ENCODE assay signal across 17 mouse cellular contexts in the genomic region with DNA sequence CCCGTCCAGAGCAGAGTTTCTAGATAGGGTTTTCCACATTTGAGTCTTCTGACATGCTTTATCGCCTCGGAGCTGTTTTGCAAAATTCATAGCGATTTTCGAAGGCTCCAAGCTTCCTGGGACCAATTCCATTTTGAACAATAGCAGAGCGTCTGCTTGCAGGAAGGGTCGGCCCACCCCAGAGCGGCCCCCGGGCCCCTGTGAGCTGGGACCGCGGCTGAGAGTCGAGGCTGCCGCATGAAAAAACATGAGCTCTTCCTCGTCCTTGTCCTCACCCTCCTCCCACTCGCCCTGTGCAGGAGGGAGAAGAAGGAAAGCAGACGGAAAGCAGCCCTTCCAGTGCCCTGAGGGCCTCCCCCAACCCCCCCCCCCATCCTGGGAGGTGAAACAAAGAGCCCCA. TPM values are rescaled to one million over a fixed set of nuclear protein-coding genes. Genes with fewer than 3 reads are reported as not detected.
A peak's percentile ranks its signal among the peaks of the same experiment; 100 is the strongest.
DNase-seq lines count a peak whose midpoint lies in the region; ATAC-seq and TF ChIP-seq lines count a peak whose summit lies in the region.
"Had no signal": no experiment of that assay in that cellular context is flagged by ENCODE, and none has a peak within 500 bp of the region (broad histone marks: within the 10 kb centered on the region; RNA-seq: fewer than 3 reads in every experiment).

No protein-coding gene starts in this region.

- peaks cover 31% of the 10 kb centered on the region for H3K27me3 ChIP-seq in heart, embryonic 13.5 days (replicated peaks)
- H3K27me3 ChIP-seq in stomach, embryonic 14.5 days (ENCODE audit: control insufficient read depth, insufficient read depth, low read length): 0 out of 2 replicates have a peak, but pooled peaks cover 4% of the 10 kb centered on the region
- no peaks in the 10 kb centered on the region for H3K27me3 ChIP-seq in stomach, postnatal 0 days (ENCODE audit: control insufficient read depth, insufficient read depth, low read length)
- H3K27me3 ChIP-seq in midbrain, embryonic 11.5 days (ENCODE audit: control insufficient read depth, insufficient read depth, low read length): peaks cover 2% of the 10 kb centered on the region; the same call in 1 of the 2 replicates

- 0 out of 2 replicates have a peak overlapping the region, but pooled peaks have one; percentile 3 for H3K4me3 ChIP-seq in heart, embryonic 13.5 days
- H3K4me3 ChIP-seq in stomach, embryonic 14.5 days (ENCODE audit: low read depth, low read length): no peak overlapping the region
- no peak overlapping the region for H3K4me3 ChIP-seq in stomach, postnatal 0 days (ENCODE audit: low read depth, low read length)
- H3K4me3 ChIP-seq in midbrain, embryonic 11.5 days (ENCODE audit: low read depth, low read length): no peak overlapping the region
- H3K4me3 ChIP-seq: left cerebral cortex, adult 2 months had no signal

- intact Hi-C loops in heart, postnatal 36 days (cut with DNase I): no loop called here
- intact Hi-C loops in left cerebral cortex, postnatal 4 days (cut with DNase I): no loop called here

- H3K9ac ChIP-seq in heart, embryonic 13.5 days: no peak overlapping the region
- no peak overlapping the region for H3K9ac ChIP-seq in stomach, embryonic 14.5 days (replicated peaks; ENCODE audit: low read depth, low read length)
- no peak overlapping the region for H3K9ac ChIP-seq in stomach, postnatal 0 days (ENCODE audit: low read length)
- peak overlapping the region; percentile 55 for H3K9ac ChIP-seq in midbrain, embryonic 11.5 days (ENCODE audit: low read length)

- no peak for ATAC-seq in heart, embryonic 13.5 days (ENCODE audit: extremely low read depth, insufficient number of reproducible peaks, low FRiP score, low TSS enrichment)
- no peak for ATAC-seq in stomach, embryonic 14.5 days (ENCODE audit: insufficient number of reproducible peaks, insufficient read depth, low FRiP score, low read depth)
- ATAC-seq in stomach, postnatal 0 days (ENCODE audit: low FRiP score, low TSS enrichment): no peak
- ATAC-seq in midbrain, embryonic 11.5 days (ENCODE audit: low FRiP score): peak; percentile 79
- ATAC-seq: CD4-positive, CD25-positive, alpha-beta regulatory T cell, adult 4 months had no signal

- H3K36me3 ChIP-seq in heart, embryonic 13.5 days: no peaks in the 10 kb centered on the region
- no peaks in the 10 kb centered on the region for H3K36me3 ChIP-seq in stomach, embryonic 14.5 days (ENCODE audit: control insufficient read depth, insufficient read depth, low read length)
- H3K36me3 ChIP-seq in stomach, postnatal 0 days (ENCODE audit: control insufficient read depth, insufficient read depth, low read length): no peaks in the 10 kb centered on the region
- H3K36me3 ChIP-seq in midbrain, embryonic 11.5 days (ENCODE audit: control insufficient read depth, insufficient read depth, low read length): no peaks in the 10 kb centered on the region

- no peak for DNase-seq in heart, postnatal 36 days
- no peak for DNase-seq in stomach, postnatal 0 days (ENCODE audit: low spot score)
- DNase-seq in midbrain, embryonic 11.5 days (ENCODE audit: low spot score, missing footprints): peak; percentile 90
- DNase-seq in left cerebral cortex, postnatal 4 days: no peak
- no peak for DNase-seq in kidney, postnatal 10 days
- DNase-seq in layer of hippocampus, postnatal 10 days (ENCODE audit: low spot score in 2 of 2): no peak
- DNase-seq: adrenal gland, adult 2 months; heart, adult 11 months; kidney, adult 8-10 months; thymus, postnatal 14 days had no signal

- 10% methylated on average over 16 of the region's 16 CpGs for WGBS in heart, embryonic 13.5 days
- WGBS in stomach, embryonic 14.5 days: 13% methylated on average over 16 of the region's 16 CpGs
- 15% methylated on average over 16 of the region's 16 CpGs for WGBS in stomach, postnatal 0 days
- WGBS in midbrain, embryonic 11.5 days: 8% methylated on average over 16 of the region's 16 CpGs

- H3K4me1 ChIP-seq in heart, embryonic 13.5 days: peaks cover 11% of the 10 kb centered on the region
- H3K4me1 ChIP-seq in stomach, embryonic 14.5 days (ENCODE audit: control insufficient read depth, insufficient read depth, low read length): no peaks in the 10 kb centered on the region
- H3K4me1 ChIP-seq in stomach, postnatal 0 days (replicated peaks; ENCODE audit: control insufficient read depth, insufficient read depth): no peaks in the 10 kb centered on the region
- peaks cover 21% of the 10 kb centered on the region for H3K4me1 ChIP-seq in midbrain, embryonic 11.5 days (ENCODE audit: control insufficient read depth, insufficient read depth, low read length)

- H3K4me2 ChIP-seq in heart, embryonic 13.5 days: peak overlapping the region; percentile 49
- H3K4me2 ChIP-seq in stomach, embryonic 14.5 days (replicated peaks; ENCODE audit: low read depth, low read length): 0 out of 2 replicates have a peak overlapping the region, but pooled peaks have one; percentile 0
- H3K4me2 ChIP-seq in stomach, postnatal 0 days (replicated peaks; ENCODE audit: low read depth): no peak overlapping the region
- peak overlapping the region; percentile 24 for H3K4me2 ChIP-seq in midbrain, embryonic 11.5 days

- H3K27ac ChIP-seq in heart, embryonic 13.5 days (replicated peaks): no peak overlapping the region
- no peak overlapping the region for H3K27ac ChIP-seq in stomach, embryonic 14.5 days (ENCODE audit: low read length)
- no peak overlapping the region for H3K27ac ChIP-seq in stomach, postnatal 0 days (replicated peaks)
- peak overlapping the region; percentile 40 for H3K27ac ChIP-seq in midbrain, embryonic 11.5 days (ENCODE audit: low read depth, low read length)
- H3K27ac ChIP-seq: left cerebral cortex, adult 2 months had no signal

- TF ChIP-seq CTCF in stomach, postnatal 0 days (IDR thresholded peaks at IDR 0.05; ENCODE audit: low read depth): no peak

- H3K9me3 ChIP-seq in heart, embryonic 13.5 days: no peaks in the 10 kb centered on the region
- no peaks in the 10 kb centered on the region for H3K9me3 ChIP-seq in stomach, embryonic 14.5 days (ENCODE audit: control insufficient read depth, low read depth, low read length)
- H3K9me3 ChIP-seq in stomach, postnatal 0 days (ENCODE audit: control insufficient read depth, low read length): no peaks in the 10 kb centered on the region
- H3K9me3 ChIP-seq in midbrain, embryonic 11.5 days (ENCODE audit: control insufficient read depth, low read length): no peaks in the 10 kb centered on the region

- no peak for TF ChIP-seq EP300 in stomach, postnatal 0 days (optimal IDR thresholded peaks at IDR 0.05)

RNA-seq across cellular contexts. Expression of gene 3100002H09Rik, which starts 8.0 kb away (rescaled TPM):
- polyA plus RNA-seq in heart, embryonic 13.5 days (2015; fragmentation: Nextera tagmentation; extraction: Ambion mirVana): 0.17 TPM in 1 of 2 replicates, not detected in the other
- not detected for total RNA-seq in heart, postnatal 36 days (2021)
- 0.29 TPM in 1 of 2 replicates, not detected in the other for polyA plus RNA-seq in stomach, embryonic 14.5 days (2014; fragmentation: Nextera tagmentation; extraction: Ambion mirVana)
- polyA plus RNA-seq in stomach, postnatal 0 days (2015; fragmentation: Nextera tagmentation; extraction: Ambion mirVana): not detected in 2 replicates
- polyA plus RNA-seq in midbrain, embryonic 11.5 days (2014; fragmentation: Nextera tagmentation; extraction: Ambion mirVana): 0.16 TPM in 1 of 2 replicates, not detected in the other
- total RNA-seq in left cerebral cortex, postnatal 4 days (2021): 1 to 10 TPM in 1 of 2 experiments, under 1 TPM in 1; 0.99 to 1.5 TPM
- 1 to 10 TPM in 1 of 2 experiments, under 1 TPM in 1; 0.94 to 1.7 TPM for total RNA-seq in layer of hippocampus, postnatal 10 days (2021)
- total RNA-seq: adrenal gland, adult 2 months; neutrophil, adult 5-6 weeks had no signal
- polyA plus RNA-seq: adrenal gland, adult 2 months; CD4-positive, CD25-positive, alpha-beta regulatory T cell, adult 4 months; liver, embryonic 16.5 days; small intestine, adult 2 months had no signal

RNA-seq across cellular contexts. Expression of gene Pou3f1, which starts 38.0 kb away (rescaled TPM):
- polyA plus RNA-seq in heart, embryonic 13.5 days (2015; fragmentation: Nextera tagmentation; extraction: Ambion mirVana): 0.15 and 0.28 TPM in 2 replicates
- under 1 TPM; 0.11 to 0.16 TPM for total RNA-seq in heart, postnatal 36 days (2021)
- polyA plus RNA-seq in stomach, embryonic 14.5 days (2014; fragmentation: Nextera tagmentation; extraction: Ambion mirVana): 0.10 and 0.42 TPM in 2 replicates
- polyA plus RNA-seq in stomach, postnatal 0 days (2015; fragmentation: Nextera tagmentation; extraction: Ambion mirVana): 0.13 TPM in 2 replicates
- polyA plus RNA-seq in midbrain, embryonic 11.5 days (2014; fragmentation: Nextera tagmentation; extraction: Ambion mirVana): 19.2 and 20.5 TPM in 2 replicates
- total RNA-seq in left cerebral cortex, postnatal 4 days (2021): 10 to 100 TPM; 42.4 to 52.0 TPM
- 10 to 100 TPM; 48.6 to 55.5 TPM for total RNA-seq in layer of hippocampus, postnatal 10 days (2021)
- total RNA-seq: neutrophil, adult 5-6 weeks had no signal
- polyA plus RNA-seq: CD4-positive, CD25-positive, alpha-beta regulatory T cell, adult 4 months; liver, embryonic 16.5 days had no signal

Comparison
In these comparisons a context has a peak if more than half of its experiments do, and no peak if none do; other contexts are left out.
1. RNA of gene Pou3f1, which starts 38.0 kb away (polyA plus RNA-seq): 19.2 to 20.5 TPM in midbrain, embryonic 11.5 days; 0.15 to 0.28 TPM in heart, embryonic 13.5 days, 0.13 TPM in stomach, postnatal 0 days and 0.10 to 0.42 TPM in stomach, embryonic 14.5 days; every median in the first group is over 10 times any median in the second.